Mouse (Mus musculus) c-Kit-negative CD71-positive TER-119-positive erythroid progenitor cells, embryonic 14.5 days (primary cell): Measurements from ENCODE around the gene Tbce.

Experiments used
- DNase-seq: peaks from one replicate; pipeline ENCODE4 v3.0.0-alpha.2; 2013; ENCODE audit warnings: low read depth, low spot score

Tbce gene

DNA sequence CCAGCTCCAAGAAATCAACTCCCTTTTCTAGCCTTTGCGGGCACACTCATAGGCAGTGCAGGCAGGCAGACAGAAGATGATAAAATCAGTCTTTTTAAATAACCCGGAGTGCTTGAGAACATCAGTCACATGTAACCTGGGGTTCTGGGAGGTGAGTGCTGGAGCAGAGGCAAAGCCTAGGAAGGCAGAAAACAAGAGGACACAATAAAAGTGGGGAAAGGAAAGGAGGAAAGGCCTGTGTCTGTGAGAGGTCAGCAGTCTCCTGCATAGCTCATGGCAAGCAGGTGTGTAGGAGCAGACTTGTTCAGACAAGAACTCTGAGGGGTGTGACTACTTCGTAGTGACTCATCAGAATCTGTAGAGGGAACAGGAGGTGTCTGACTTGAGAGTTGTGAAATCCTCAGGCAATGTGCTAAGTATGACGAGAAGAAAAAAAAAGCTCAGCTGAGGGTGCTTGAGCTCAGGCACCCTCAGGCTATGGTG lies 70.8 kb downstream of the Tbce start:
- DNase-seq = peak; percentile 69

DNA sequence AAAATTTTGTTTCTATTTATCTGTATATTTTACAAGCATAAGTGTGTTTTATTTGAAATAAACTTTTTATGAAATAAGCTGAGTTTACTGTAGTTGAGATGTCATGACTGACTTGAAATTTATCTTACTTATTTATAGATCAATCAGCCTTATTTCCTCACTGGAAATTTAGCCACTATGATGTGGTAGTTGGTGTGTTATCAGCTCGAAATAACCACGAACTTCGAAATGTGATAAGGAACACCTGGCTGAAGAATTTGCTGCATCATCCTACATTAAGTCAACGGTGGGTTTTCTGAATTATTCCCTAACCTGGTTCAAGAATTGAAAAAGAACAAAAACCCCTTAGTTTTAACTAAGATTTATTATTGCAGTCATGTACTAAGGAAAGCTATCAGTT lies 73.3 kb downstream of the Tbce start:
- DNase-seq = no peak

DNA sequence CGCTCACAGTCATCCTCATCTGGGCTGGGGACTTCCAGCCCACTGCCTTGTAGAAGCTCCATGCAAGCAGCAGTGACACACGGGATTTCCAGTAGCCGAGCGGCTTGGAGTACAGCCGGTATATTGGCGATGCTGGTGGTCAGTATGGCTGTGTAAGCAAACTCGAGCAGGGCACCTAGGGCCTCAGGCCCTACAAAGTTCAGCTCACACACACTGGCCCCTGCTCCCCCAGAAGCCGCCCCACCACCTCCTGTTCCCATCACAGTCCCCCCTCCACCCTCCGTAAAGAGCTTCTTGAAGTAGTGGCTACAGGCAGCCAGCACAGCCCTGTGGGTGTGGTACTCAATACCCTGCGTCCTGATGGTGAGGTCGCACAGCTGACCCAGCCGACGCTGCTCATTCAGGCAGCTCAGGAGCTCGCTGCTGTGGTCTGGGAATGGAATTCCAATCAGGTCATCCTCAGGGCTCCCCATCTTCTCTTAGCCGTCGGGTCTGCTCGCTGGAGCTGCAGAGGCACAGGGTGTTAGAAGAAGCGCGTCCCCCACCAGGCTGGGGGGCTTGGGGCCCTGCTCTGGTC lies 74.0 kb downstream of the Tbce start:
- DNase-seq = no peak

DNA sequence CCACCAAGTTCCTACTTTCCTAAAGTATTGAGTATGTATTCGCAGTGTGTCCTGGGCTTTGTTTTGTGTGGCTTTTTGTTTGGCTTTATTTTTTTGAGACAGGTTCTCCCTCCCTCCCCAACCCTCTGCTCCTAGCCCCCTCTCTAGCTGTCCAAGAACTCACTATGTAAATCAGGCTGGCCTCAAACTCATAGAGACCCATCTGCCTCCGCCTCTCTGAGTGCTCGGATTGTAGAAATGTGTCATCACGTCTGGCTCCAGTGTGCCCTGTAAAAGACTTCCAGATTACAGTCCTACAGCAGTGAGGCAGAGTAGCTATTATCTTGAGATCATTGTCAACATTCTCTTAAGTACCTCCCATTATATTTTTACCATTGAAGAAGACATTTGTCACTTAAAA lies 78.4 kb downstream of the Tbce start:
- no peak for DNase-seq

DNA sequence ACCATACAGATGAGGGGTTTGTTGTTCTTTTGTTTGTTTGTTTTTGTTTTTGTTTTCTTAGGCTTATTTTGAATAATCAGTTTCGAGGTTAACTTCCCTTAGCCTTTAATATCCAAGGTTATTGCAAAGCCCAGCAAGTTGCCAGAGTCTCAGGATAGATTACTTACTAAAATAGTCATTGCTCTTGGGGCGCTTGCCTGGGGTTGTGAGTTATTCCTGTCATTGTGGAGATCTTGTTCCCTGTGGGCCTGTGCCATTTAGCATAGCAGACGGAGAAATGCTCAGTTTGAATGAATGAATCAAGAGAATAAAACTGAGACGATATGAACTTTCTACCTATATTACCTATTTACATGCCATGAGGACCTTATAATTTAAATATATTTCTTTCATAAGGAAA lies 79.2 kb downstream of the Tbce start:
- no peak for DNase-seq

DNA sequence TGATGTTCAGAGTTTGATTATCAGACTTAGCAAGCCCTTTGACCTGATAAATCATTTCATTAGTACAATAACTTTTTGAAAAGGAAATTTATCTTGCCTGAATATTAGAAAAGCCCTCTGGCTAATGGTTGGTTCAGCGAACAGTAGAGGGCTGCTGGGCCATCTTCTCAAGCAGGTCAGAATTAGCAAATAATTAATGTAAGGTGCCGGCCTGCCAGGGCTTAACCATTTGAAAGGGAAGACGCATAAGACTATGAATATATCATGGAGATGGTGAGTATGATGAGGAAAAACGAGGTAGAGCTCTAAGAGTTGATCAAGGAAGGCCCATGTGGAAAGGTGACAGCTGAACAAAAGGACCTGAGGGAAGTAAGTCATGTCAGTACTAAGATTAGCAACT lies 82.8 kb downstream of the Tbce start:
- no peak for DNase-seq

- DNase-seq = no peak
These were observed 84.5 kb downstream of the Tbce start for GRCm38 (mm10) chr13:13954931-13955330.

DNA sequence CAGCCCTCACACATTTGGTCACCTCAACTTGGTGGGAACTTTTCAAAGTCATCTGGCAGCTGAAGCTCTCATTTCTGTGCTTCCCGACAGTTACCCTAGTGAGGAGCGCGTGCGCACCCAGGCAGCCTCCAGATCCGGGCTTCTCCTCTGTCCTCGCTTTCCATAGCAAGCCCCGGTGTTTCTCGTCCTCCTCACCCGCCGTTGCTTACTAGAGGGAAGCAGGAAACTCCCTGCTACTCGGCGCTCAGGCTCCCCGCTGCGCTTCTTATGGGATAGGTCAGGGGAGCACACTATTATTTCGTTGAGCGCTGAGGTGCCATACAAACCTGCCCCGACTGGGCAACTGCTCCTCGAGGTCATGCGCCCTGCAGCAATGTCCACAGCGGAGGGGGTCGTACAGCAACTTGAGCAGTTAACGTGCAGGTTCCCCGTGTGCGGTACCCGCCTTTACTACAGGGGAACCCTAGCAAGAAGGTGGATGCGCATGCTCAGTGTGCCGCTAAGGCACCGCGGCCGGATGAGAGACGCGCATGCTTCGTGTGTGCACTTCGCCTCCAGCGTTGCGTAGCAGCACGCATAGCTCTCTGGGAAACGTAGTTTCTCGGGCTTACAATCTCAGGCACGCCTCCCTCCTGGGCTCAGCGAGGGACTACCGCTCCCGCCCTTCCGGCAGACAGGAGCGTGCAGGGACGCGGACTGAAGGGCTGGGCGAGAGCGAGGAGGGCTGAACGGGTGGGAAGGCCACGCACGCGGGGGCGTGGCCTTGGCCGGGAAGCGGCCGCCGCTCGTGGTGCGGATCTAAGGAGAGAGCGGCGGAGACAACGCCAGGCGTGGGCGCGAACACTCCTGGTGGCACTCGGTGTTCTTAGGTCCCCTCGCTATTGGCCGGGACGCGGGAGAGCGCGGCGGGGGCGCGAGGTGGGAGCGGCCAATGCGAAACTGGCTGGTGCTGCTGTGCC lies 85.3 kb downstream of the Tbce start, which contains the start of gene B3galnt2:
Gene B3galnt2, plus strand, starts transcription at position 596 of the 959 bp plus-strand sequence.
- peak; percentile 98 for DNase-seq
